Mouse (Mus musculus): ENCODE measurements around the gene Tgds.
A peak's percentile ranks its signal among the peaks of the same experiment; 100 is the strongest.
"Not testable (repeated sequence)": the region's sequence is repeated elsewhere in the genome, so short reads cannot be mapped to it uniquely, and the experiment has no call there.

The Tgds gene

GRCm38 (mm10) chr14:118132642-118132977 lies at the start of gene Tgds:
TSS of gene Tgds (minus strand) at chr14:118132755.
- peak; percentile 95 for DNase-seq (ENCODE audit: low spot score)

DNA sequence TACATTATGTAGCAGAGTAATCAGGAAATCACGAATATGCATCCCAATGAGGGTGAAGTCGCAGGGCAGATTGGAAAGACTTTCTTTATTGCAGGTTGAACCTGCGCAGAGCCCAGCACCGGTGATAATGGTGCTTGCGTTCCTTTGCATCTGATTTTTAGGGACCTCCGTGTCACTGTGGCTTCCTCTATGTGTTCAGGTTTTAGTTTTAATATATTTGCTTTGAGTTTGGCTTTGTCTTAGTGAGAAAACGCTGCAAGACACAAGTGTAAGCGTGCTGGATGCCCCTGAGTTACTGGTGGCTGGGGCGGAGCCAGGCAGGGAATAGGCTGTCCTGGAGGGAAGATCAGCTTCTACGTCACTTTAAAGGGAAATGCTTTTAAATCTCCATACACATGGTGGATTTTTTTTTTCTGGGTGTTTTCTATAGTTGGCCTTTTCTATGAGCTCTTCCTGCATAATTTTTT lies 48.2 kb upstream of the Tgds start:
- DNase-seq (ENCODE audit: low spot score): no peak

- peak; percentile 76 for DNase-seq (ENCODE audit: low spot score)
These were observed 47.6 kb upstream of the Tgds start for GRCm38 (mm10) chr14:118180117-118180557.

- no peak for DNase-seq (ENCODE audit: low spot score)
These were observed 47.1 kb upstream of the Tgds start for GRCm38 (mm10) chr14:118179701-118180100.

- no peak for DNase-seq (ENCODE audit: low spot score)
These were observed 46.7 kb upstream of the Tgds start for GRCm38 (mm10) chr14:118179251-118179650.

- no peak for DNase-seq (ENCODE audit: low spot score)
These were observed 43.1 kb upstream of the Tgds start for GRCm38 (mm10) chr14:118175694-118176085.

GRCm38 (mm10) chr14:118175071-118175693 lies 42.6 kb upstream of the Tgds start:
- no peak for DNase-seq (ENCODE audit: low spot score)

DNA sequence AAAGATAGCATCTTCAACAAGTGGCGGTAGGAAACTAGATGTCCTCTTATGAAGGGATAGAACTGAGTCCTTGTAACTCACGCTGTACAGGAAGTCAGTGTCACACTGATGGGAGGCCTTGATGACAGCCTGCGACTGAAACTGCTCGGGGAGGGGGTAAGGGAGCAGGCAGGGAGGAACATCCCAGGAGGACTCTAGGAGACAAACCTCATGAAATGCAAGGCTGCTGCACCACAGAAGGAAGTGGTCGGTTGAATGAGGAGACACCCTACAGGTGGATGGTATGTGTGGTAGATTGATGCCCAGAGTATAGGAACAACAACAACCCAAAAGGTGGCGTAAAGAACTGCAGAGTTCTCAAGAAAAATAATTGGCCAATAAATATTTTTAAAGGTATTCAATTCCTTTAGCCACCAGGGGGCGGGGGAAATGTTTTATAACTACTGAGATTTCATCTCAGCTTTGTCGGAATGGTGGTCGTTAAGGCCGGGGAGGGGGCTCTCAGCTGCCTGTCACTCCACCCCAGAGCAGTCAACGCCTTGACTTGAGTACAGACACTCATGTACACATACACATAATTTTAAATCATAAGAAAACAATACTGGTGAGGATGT lies 41.1 kb upstream of the Tgds start:
- peak; percentile 76 for DNase-seq (ENCODE audit: low spot score)

DNA sequence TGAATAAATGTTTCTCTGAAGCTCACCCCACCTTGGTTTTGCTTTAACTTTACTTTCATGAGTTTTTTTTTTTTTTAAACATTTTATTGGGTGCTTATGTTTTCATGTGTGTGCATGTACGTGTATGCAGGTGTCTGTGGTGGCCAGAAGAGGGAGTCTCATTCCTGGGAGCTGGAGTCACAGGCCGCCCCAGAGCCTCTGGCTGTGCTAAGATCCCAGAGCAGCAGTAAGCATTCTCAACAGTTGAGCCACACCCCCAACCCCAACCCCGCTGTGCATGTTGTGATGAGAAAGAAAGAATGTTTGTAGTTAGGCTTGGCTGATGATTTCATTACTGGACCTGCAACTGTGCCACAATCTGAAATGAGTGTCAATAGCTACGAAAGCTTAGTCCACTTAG lies 36.2 kb upstream of the Tgds start:
- DNase-seq (ENCODE audit: low spot score): no peak

DNA sequence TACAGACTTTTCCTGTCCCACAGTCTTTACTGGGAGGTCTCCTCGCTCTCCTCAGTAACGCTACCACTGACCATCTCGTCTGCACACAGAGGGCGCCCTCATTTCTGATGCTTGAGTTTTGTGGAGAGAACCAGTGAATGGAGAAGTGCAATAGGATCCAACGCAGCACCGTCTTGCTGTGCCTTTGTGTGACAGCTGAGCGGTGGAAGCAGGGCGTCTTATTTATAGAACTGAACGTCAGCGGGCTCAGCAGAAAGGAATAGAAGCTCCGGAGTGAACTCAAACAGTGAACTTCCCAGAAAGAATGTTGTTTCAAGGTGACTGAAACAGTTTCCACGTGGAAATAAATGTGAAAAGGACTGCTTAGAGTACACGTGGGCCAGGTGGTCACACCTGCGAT lies 30.1 kb upstream of the Tgds start:
- DNase-seq (ENCODE audit: low spot score): no peak

GRCm38 (mm10) chr14:118161751-118162150 lies 29.2 kb upstream of the Tgds start:
- no peak for DNase-seq (ENCODE audit: low spot score)

GRCm38 (mm10) chr14:118157146-118157545 lies 24.6 kb upstream of the Tgds start:
- peak; percentile 62 for DNase-seq (ENCODE audit: low spot score)

- DNase-seq (ENCODE audit: low spot score): no peak
These were observed 24.2 kb upstream of the Tgds start for GRCm38 (mm10) chr14:118156740-118157139.

DNA sequence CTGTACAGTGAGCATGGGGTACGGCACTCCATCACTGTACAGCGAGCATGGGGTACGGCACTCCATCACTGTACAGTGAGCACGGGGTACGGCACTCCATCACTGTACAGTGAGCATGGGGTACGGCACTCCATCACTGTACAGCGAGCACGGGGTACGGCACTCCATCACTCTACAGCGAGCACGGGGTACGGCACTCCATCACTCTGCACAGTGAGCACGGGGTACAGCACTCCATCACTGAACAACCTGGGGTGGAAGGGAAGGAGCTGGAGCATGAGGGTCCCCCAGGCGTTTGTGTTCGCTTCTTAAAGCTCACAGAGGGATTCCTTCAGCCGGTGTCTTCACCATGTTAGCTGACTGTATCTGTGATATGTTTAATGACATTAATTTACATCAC lies 23.5 kb upstream of the Tgds start:
- DNase-seq (ENCODE audit: low spot score): not testable (repeated sequence)

DNA sequence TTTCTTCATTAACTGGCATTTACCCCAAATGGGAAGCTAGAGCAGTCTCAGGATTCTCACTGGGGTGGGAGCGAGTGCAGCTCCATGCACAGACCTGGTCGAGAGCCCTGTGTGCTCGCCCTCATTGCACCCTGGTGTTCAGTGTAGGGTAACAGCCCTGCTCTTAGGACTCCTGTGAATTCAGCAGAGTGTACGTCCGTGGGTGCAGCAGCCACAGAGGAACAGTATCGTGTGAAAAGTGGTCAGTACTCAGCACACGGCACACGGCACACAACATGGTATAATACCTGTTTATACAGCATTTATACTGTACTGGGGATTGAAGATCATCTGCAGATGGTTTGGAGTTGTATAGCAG lies 19.7 kb upstream of the Tgds start:
- DNase-seq (ENCODE audit: low spot score): no peak

DNA sequence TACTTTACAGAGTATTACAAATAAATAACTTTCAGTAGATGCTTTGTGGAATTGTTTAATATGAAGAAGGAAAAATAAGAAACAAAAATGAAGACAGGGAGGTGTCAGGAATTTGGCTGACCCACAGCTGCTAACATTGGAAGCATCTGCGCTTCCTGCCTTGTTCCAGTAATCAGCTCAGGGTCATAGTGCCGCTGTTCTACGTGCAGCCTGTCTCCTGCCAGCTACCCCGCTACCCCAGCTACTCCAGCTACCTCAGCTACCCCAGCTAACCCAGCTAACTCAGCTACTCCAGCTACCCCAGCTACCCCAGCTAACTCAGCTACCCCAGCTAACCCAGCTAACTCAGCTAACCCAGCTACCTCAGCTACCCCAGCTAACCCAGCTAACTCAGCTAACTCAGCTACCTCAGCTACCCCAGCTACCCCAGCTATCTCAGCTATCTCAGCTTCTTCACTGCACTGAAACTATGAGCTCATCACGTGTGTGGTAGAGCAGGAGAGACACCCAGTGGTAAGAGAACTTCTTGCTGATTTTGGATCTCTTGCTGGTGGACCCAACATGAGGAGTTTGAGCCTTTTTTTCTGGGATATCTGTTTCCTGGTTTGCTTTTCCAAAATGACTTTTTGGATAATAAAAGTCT lies 19.2 kb upstream of the Tgds start:
- no peak for DNase-seq (ENCODE audit: low spot score)

- DNase-seq (ENCODE audit: low spot score): no peak
These were observed 18.3 kb upstream of the Tgds start for GRCm38 (mm10) chr14:118150656-118151551.

GRCm38 (mm10) chr14:118148554-118148953 lies 16.0 kb upstream of the Tgds start:
- DNase-seq (ENCODE audit: low spot score): no peak

DNA sequence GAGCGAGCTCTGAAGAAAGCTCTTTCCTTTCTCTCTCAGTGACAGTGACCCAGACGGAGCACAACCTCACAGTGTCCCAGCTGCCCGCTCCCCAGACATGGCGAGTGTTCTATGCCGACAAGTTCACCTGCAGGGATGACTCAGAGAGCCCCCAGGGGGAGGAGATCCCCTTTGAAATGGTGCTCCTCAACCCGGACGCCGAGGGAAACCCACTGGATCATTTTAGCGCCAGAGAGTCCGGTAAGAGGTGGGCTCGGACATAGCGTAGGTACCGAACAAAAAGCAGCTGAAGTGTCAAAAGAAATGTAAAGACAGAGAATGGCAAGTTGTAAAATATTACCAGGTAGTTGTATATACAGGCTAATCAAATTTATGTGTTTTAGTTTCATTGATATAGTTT lies 15.5 kb upstream of the Tgds start:
- no peak for DNase-seq (ENCODE audit: low spot score)

DNA sequence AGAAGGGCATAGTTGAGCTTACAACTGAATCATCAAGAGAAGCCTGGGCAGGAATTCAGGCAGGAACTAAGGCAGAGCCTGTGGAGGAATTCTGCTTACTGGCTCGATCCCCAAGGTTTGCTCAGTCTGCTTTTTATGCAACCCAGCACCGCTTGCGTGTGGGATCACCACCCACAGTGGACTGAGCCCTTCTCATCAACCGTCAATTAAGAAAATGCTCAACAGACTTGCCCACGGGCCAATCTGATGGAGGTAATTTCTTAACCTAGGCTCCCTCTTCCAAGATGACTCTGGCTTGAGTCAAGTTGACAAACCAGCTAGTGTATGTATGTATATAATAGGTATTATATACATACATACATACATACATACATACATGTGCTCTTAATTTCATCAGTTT lies 9.7 kb upstream of the Tgds start:
- DNase-seq (ENCODE audit: low spot score): no peak

DNA sequence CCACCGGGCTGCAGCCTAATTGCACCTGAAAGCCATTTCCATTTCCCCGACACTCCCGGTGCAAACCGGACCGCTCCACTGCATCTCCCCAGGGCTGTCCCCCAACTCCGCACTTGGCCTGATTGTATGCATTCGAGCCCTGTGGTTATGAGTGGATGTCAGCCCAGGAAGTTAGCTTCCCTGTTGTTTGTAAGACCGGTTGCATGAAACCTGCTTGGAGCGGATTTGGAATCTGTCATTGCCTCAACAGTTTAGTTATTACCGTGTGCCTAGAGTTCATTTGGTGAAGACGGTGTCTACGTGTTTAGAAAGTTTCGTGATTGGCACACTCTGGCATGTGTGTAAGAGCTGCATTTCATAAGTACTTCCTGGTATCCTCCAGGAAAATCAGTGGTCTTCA lies 4.9 kb upstream of the Tgds start:
- peak; percentile 20 for DNase-seq (ENCODE audit: low spot score)

DNA sequence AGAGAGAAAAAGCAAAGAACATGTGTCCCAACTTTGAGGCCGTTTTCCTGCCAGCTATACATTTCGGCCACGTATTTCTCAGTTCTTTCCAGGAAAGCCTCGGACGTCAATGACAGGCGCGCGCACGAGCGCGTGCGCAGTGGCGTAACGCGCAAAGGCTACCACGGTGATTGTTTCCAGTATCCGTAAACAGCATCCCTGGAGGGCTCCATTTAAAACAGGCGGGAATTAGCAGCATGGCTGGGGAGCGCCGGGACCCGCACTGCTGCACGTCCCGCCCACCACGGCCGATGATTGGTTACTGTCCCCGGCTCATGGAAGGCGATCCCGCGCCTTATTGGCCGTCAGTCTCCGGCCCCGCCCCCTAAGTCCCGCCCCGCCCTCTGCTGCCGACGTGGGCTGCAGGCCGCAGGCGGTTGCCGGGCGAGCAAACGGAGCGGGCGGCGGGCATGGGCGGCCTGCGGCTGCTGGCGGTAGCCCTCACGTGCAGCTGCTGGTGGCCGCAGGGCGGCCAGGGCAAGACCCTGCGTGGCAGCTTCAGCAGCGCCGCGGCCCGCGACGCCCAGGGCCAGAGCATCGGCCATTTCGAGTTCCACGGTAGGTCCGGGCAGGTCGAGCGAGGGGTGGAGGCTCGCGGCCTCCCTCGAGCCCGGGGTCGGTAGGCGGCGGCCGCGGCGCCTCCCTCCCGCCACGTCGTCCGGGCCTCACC lies 4.3 kb upstream of the Tgds start, which contains the start of gene Gpr180:
TSS of gene Gpr180 (plus strand) at position 415 of the 709 bp plus-strand sequence.
- peak; percentile 86 for DNase-seq (ENCODE audit: low spot score)

All from T-cell, adult 2 months (primary cell).